Mouse (Mus musculus): ENCODE measurements at regions not wholly inside any gene's neighbourhood (a gene's known extent, or its start where the extent isn't known, plus 50 kb on each side); places are given as distances from the start of the nearest gene placed in this dataset.

DNA sequence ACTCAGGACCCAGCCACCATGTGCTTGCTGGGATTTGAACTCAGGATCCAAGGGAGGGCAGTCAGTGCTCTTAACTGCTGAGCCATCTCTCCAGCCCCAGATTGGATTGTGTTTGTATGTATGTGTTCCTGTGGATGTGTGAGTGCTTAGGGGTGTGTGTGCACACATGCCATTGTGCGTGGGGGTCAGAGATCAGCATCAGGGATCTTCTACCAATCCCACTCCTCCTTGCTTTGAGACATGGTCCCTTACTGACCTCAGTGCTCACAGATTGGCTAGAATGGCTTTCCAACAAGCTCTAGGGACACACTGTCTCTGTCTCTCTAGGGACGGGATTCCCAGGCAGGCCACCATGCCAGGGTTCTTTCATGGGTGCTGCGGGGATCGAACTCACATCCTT is 83.1 kb upstream of the Cpsf6 start:
- no peak for ATAC-seq (ENCODE audit: low TSS enrichment)

DNA sequence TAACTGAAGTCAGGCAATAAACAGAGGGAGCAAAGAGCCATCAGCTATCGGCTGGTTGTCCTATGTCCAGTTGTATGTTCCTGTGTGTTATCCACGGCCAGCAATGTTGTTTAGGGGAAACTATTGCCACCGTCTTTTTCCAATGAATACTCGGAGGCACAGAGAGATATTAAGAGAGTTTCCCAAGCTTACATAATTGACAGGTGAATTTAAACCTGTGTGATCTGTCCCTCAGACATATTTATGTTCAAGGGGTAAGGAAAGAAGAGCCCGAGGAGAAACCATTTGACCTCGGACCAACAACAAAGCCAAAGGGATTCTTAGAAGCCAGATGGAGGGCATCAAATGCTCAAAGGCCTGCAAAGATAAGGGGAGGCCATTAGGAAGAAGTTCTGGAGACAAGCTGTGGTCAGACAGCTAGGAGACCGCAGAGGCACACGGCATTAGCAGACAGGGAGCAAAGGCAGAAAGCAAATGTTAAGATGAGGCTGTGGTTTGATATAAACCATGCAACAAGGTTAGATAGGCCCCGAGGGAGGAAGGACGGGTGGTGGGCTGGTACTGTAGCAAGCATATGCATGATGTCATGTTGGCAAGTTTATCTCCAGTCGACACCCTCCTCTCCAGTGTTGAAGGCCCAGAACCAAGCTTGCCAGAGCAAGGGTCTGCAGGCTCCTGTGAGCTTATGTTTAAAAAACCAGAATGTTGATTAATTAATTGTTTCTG is 82.1 kb upstream of the Cpsf6 start:
- ATAC-seq (ENCODE audit: low TSS enrichment), result no peak

DNA sequence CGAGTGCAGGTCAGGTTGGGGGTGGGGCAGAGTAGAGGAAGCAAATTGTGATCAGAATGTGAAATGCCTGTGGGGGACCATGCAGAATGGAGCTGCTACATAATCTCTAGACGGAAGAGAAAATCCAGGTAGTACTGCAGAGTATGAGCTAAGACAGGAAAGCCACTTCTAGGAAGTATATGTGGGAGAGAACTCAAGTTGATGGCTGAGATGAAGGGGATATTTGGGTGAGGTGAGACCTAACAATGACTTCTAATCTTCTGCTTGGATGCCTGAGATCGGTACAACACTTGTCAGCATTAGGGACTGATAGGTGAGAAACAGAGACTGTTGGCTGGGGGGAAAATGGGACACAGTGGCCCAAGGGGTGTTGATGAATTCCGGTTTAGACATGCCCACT is 81.4 kb upstream of the Cpsf6 start:
- ATAC-seq (ENCODE audit: low TSS enrichment), result no peak

DNA sequence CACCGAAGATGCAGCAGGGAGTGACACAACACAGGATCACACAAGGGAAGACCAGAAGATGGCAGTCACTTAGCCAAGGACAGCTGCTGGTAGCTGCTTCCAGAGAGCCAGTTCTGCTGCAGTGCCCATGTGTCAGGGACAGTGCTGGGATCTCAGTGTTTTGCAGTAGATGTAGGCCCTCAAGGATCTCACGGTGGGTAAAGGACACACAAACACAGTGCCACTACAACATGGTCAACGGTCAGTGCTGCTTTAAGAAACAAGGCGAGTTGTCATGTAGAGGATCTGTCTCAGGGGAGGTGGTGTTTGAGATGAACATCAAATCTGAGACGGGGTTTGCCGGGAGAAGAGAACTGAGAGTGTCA is 80.5 kb upstream of the Cpsf6 start:
- ATAC-seq (ENCODE audit: low TSS enrichment), result no peak

DNA sequence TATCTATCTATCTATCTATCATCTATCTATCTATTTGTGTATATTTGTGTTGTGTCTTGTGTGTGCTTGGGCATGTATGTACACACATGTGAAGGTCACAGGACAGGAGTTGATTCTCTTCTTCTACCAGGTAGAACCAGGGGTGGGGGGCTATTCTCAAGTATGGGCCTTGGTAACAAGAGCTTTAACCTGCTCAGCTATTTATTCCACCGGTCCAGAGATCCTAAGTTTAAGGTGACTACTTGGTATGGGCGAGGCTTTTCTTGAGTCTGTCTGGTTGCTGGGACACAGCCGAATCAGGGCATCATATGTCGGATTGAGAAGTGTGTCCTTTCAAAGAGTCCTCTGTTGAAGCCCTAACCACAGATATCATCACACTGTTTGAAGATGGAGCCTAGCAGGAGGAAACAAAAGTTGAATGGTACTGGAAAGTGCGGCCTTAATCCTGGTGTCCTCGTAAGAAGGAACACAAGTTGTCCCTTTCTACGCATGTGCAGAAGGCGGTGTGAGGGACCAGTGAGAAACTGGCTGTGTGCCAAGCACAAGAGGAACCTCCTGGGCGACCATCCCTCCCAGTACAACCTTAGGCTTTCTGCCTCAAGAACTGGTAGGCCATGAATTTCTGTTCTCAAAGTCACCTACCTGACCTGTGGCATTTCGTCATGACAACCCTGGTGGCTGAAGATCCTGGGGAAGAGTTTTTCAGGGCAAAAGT is 80.0 kb upstream of the Cpsf6 start:
- no peak for ATAC-seq (ENCODE audit: low TSS enrichment)

DNA sequence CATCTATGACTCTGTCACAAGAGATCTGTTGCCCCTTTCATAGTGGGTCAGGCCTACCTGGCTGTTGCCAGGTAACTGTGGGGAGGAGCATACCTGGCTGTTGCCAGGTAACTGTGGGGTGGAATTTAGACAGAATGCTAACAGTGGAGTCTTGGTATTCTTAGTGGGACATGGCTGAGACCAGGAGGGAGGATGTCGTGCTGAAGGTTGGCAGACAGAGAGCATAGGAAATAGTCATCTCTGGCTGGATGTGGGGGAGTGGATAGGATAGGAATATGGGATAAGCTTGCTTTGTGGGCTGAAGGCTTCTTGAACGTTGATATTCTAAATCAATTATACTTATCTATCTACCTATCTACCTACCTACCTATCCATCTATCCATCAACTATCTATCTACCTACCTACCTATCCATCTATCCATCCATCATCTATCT is 79.2 kb upstream of the Cpsf6 start:
- ATAC-seq (ENCODE audit: low TSS enrichment), result no peak

DNA sequence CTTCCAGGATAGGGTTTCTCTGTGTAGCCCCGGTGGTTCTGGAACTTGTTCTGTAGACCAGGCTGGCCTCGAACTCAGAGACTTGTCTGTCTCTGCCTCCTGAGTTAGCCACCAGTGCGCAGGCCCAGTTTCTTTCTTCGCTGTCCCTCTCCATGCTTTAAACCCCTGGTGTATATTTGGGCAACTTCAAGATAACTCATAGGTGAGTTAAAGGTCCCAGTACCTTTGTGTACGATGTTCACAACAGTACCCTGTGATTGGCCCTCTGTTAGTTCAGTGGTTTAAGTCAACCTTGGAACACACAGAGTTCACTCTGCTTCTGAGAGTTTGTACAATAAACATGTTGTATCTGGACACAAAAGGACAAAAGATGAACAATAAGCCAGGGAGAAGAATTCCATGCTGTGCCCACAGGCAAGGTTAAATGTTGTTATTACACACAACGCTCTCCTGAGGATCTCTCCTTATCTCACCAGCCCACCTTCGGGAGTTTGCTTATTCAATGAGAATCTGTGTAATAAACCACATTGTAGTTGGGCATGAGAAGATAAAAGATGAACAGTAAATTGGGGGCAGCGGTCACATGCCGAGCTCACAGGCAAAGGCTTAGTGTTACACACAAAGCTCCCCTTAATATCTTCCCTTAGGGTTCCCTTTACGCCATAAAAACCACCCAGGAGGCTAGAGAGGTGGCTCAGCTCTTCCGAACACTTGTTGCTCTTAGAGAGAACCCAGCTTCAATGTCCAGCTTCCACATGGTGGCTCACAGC is 78.6 kb upstream of the Cpsf6 start:
- no peak for ATAC-seq (ENCODE audit: low TSS enrichment)

DNA sequence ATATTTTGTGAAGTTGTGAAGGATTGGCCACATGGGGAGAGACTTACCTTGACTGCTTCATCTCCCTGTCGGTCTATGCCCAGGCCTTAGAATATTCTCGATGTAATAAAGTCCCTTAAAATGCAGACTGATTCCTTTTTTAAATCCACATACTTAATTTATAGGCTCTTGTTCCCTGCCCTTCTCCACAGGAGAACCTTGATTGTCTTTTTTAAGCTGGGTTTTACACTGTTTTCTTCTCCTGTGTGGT is 77.8 kb upstream of the Cpsf6 start:
- no peak for ATAC-seq (ENCODE audit: low TSS enrichment)

DNA sequence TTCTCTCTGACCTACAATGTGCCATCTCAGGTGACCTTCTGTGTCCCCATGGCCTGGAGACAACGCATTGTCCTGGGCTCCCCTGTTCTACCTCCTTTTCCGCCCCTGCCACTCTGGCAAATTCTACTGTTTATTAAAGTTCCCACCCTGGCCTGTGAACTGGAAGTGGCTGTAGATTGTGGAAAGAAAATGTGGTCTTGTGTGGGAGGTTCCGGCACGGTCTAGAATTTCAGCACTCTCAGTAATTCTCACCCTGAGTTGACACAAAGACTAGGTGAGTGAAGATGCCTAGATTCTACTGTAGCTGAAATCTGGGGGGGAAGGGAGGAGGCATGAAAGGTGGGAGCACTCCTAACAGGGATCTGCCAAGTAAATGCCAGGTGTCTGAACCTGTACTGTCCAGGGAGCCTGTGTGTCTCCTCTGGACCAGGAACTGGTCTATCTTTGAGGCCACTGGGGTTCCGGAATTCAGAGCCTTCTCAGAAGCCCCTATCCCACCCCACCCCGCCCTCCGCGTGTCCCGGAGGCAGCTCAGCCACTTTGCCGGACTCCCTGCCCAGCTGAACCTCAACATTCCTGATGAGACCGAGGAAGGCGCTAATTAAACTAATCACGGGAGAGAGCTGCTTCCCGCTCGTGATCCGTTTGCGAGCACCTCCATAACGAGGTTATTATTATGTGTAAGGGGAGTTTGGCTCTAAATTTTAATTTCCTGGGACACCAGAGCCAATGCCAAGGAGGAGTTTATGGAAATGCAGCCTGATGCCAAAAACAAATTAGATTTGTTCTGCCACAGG is 77.3 kb upstream of the Cpsf6 start:
- no peak for ATAC-seq (ENCODE audit: low TSS enrichment)

DNA sequence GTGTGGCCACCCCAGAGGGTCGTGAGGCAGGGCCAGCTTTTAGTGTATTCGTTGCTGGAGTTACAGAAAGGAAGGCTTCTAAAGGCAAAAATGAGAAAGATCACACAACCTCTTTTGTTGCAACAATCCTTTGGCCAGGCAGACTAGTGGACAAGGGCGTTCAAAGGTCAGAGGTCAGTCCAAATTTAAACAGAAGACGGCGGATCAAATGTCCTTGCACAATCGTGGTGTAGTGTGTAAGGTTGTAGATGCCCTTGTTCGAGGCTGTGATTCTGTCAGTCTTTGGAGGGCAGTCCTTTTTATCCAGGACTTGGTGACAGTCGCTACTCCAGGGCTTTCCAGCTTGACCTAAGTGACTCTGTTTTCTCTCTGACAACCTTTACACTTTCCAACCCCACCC is 76.6 kb upstream of the Cpsf6 start:
- no peak for ATAC-seq (ENCODE audit: low TSS enrichment)

DNA sequence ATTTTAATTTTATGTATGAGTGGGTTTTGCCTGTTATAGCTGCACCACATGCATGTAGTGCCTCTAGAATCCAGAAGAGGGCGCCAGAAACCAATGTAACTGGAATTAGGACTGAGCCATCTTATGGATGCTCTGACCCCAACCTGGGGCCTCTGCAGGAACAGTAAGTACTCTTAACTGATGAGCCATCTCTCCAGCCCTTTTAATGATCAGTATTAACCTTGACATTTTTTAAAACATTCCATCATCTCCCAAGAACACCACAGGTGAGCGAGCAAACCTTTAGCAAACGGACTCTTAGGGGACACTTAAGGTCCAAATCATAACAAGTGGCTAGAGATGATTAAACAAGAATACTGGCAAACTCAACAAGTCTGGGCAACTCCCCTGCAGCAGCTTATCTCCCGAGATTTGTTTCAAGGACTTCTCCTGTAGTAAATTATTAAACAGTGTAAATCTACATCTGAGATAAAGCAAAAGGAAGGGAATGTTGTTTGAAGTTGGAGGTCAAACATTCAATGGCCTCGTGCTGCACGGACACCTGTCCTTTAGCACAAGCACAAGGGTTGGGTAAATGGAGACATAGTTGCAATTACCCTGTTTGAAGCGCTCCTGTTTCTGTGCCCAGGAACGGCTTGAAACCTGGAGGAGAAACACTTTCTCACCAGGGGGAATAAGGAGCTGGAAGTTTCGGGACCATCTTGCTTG is 75.9 kb upstream of the Cpsf6 start:
- no peak for ATAC-seq (ENCODE audit: low TSS enrichment)

DNA sequence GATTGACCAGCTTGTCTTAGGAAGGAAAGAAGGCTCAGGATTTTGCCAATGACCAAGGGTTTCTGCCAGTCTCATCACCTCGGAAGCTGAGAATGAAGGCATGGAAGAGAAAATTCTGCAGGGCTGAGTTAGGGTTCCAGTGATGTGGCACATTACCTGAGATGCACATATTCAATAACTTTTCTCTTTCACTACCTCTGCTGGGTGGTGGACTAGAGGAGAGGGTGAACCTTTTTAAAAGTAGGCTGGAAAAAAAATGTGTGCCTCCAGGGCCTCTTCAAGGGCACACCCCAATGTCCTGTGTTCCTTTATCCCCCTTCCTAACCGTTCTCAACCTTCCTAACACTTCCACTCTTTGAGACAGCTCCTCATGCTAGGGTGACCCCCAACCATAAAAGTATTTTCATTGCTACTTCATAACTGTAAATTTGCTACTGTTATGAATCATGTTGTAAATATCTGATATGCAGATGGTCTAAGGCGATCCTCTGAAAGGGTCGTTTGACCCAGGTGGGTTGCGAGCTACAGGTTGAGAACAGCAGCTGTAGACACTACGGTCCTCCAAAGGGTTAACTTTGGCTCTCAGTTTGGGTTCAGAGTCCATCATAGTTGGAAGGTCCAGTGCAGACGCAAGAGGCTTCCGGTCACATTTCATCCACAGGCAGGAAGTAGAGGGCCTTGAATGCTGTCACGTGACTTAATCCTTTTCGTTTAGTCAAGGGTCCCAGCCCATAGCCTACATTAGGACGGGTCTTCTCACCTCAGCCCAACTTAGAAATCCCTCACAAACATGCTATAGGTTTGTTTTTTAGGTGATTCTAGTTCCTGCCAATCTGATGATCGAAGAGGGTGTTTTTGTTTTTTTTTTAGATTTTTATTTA is 75.1 kb upstream of the Cpsf6 start:
- ATAC-seq (ENCODE audit: low TSS enrichment), result no peak

DNA sequence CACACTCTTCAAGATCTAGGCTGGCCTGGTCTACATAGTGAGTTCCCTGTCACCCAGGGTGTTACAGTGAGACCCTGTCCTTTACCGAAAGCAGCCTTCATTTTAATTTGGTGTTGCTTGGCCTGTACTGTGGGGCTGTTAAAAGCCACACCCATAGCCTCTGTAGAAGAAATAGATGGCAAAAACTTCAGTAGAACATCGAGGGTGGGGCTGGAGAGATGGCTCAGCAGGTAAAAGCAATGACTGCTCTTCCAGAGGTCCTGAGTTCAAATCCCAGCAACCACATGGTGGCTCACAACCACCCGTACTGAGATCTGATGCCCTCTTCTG is 74.3 kb upstream of the Cpsf6 start:
- no peak for ATAC-seq (ENCODE audit: low TSS enrichment)

DNA sequence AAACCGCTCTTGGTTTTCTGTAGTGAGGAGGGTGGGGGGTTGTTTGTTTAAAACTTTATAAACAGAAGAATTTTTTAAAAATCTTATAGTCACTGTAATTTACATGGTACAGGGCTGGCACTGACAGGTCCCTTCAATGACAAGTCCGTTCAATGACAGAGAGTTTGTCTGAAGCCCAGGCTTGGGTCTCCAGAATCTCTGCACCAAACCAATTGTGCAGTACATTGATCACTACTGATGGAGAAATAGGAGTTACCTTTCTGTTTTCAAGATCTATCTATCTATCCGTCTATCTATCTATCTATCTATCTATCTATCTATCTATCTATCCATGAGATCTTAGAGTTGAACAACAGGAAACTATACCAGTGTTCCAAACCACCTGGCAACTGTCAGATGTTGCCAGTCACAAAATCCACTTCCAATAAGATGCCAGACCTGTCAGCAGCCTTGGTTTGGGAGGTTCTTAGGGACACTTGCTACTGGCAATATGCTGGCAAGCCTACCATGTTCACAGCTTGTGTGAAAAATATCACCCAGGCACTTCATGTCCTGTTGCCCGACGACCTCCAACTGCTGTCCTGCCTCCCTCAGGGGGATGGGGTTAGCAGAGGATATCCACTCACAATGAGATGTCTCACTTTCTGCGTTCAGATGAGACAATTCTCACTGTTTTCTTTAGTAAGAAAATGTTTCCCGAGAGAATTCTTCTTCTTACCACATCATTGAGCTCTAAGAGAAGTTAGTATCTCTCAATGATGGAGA is 73.8 kb upstream of the Cpsf6 start:
- no peak for ATAC-seq (ENCODE audit: low TSS enrichment)

DNA sequence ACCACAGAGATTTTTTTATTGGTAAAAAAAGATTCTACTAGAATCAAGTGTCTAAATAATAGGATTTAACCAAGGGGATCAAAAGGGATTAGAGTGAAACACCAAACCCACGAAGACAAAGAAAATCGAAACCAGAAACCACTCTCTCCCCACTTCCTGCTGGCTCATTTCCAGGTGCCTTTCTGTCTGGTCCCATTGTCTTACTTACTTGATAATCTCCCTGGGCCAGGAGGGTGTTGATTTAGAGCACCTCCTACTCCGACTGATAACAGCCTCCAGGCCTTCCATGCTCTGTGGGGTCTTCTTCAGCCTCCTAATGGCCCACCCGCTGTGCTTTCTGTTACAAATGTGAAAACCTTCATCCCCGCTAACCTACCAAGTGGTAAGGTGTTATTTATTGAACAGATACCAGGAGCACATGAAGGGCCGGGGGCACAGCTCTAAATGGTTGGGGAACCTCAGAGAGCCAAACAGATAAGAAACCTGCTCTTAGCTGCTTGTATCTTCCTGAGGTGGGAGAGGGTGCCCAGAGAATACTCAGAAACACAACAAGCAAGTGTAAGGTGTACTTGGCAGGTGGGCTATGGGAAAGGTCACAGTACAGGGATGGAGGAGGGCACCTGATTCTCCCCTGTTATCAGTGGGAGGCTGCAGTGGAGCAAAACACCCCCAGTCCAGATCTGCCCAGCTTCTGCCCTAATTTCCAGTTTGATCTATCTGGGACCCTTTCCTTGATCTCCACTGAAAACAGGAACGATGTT is 72.6 kb upstream of the Cpsf6 start:
- ATAC-seq (ENCODE audit: low TSS enrichment), result no peak

DNA sequence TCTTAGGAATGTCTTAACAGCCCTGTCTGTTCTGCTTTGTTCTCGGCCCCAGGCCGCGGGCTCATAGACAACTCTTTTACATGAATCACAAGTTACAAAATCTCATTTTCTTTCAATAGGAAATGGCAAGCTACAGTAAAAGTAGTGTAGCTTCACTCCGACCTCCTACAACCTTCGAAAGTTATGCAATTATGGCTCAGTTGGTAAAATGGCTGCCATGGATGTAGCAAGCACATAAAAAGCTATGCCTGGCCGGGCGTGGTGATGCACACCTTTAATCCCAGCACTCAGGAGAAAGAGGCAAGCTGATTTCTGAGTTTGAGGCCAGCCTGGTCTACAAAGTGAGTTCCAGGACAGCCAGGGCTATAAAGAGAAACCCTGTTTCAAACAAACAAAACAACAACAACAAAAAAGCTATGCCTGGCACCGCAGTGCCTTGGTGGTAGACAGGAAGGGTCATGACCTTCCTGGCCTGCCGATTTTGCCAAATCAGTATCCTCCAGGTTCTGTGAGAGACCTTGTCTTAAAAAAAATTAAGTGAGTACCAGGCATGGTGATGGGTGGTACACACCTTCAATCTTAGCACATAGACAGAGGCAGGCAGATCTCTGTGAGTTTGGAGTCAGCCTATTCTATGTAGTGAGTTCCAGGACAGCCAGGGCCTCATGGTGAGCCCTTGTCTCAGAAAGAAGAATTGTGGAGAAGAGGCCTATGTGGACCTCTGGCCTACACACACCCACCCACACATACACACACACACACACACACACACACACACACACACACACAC is 71.8 kb upstream of the Cpsf6 start:
- no peak for ATAC-seq (ENCODE audit: low TSS enrichment)

DNA sequence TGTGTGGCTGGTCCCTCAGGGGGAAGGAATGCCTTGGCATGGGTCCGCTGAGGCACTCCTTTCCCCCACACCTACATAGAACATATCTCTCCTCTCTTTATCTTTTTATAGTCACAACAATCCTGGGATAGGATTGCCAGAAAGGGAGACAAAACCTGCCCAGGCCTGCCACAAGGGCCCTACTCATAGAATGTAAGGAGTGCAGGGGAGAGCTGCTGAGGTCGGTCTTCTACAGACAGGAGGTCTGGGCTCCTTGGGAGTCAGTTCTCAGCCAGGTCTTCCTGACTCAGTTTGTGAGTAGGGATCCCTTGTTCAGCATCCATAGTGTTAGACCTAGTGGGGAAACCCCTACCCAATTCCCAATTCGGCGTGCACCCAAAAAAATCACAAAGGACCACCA is 70.8 kb upstream of the Cpsf6 start:
- ATAC-seq (ENCODE audit: low TSS enrichment), result no peak

DNA sequence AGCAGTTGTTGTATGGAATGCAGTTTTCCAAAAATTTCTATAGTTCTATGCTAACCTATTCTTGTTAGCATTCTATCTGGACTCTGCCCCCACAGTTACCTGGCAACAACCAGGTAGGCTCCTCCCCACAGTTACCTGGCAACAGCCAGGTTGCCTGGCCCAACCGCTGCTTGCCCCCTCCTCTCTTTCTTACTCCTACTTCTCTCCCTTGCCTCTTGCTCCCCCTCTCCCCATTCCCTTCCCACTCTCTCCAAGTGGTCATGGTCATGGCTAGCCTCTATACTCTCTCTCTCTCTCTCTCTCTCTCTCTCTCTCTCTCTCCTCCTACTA is 70.4 kb upstream of the Cpsf6 start:
- ATAC-seq (ENCODE audit: low TSS enrichment), result no peak
